Mouse (Mus musculus): ENCODE results near the gene Traf5.
A peak's percentile ranks its signal among the peaks of the same experiment; 100 is the strongest.

DNA sequence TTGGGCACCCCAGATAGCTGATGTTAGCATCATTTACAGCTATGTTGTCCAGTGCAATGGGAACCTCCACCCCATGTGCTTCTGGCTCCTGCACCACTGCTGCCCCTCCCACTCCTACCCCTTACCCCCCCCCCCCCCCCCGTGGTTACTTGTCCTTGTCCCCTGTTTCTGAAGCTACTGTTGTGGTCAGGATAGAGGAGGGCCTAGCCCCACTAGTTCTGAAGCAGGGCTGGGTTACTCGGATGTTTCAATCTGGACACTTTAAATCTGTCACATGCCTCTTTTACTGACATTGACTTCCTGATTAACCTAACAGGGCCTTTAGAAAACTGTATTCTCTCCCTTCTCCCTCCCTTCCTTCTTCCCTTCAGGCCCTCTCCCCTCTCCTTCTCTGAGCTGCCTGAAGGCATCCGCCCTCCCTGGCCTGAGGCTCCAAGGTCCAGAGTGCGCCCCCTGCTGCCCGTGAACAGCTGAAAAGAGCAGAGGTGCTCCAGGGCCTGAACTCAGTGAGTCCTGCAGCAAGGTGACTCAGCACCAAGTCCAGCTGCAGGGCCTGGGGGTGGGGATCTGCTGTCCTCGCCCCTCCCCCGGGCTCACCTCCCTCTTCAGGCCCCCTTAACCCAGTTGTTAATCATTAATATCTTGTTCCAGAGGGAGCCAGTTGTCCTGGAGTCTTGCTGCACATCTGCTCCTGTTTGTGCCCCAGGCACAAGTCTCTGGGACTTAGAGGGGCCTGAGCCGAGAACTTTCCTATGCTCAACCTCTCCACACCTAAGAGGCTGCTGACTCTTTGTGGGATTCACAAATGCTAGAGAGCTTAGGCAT is 128.2 kb downstream of the Traf5 start:
- TF ChIP-seq POLR2A (IDR thresholded peaks at IDR 0.05; ENCODE audit: control insufficient read depth, extremely low read depth, insufficient read depth, low read length, poor library complexity) (no peak), CTCF (IDR thresholded peaks at IDR 0.05; ENCODE audit: borderline replicate concordance, control insufficient read depth, extremely low read depth, insufficient read depth, low read length, poor library complexity) (peak; percentile 82; the same call in 1 of the 2 replicates)
